Mouse (Mus musculus): ENCODE measurements at regions not wholly inside any gene's neighbourhood (a gene's known extent, or its start where the extent isn't known, plus 50 kb on each side); places are given as distances from the start of the nearest gene placed in this dataset.

DNA sequence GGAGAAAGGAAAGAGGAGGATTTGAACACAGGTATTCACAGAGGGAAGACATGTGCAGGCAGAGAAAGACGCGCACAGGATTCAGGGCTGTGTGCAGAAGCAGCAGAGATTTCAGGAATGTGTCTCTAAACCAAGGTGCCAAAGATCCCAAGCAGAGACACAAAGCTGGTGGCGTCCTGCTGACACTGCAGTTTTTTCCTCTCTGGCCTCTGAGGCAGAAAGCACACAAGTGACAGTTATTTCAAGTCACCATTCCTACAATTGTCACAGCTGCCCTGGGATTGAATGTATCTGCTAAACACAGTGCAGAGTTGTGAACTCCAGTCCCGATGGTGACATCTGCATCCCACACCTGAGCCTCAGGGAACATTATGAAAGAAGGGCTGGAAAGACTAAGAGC is 107.1 kb upstream of the Slc22a12 start:
- Histone ChIP-seq H3K27ac (ENCODE audit: low read length) (no peak overlapping the region), H3K9me3 (ENCODE audit: control insufficient read depth, low read length) (no peaks in the 10 kb centered on the region; the same call in 1 of the 2 replicates), H3K9ac (ENCODE audit: low read length) (no peak overlapping the region), H3K4me3 (ENCODE audit: low read length) (no peak overlapping the region), H3K27me3 (ENCODE audit: control insufficient read depth, insufficient read depth, low read depth, low read length) (no peaks in the 10 kb centered on the region), H3K4me1 (replicated peaks; ENCODE audit: control insufficient read depth, insufficient read depth, low read length) (no peaks in the 10 kb centered on the region), H3K4me2 (ENCODE audit: low read depth, low read length) (no peak overlapping the region), H3K36me3 (ENCODE audit: control insufficient read depth, insufficient read depth, low read length) (no peaks in the 10 kb centered on the region)
- ATAC-seq (ENCODE audit: low read depth) = no peak
- WGBS = 65% methylated on average over 4 of the region's 4 CpGs

DNA sequence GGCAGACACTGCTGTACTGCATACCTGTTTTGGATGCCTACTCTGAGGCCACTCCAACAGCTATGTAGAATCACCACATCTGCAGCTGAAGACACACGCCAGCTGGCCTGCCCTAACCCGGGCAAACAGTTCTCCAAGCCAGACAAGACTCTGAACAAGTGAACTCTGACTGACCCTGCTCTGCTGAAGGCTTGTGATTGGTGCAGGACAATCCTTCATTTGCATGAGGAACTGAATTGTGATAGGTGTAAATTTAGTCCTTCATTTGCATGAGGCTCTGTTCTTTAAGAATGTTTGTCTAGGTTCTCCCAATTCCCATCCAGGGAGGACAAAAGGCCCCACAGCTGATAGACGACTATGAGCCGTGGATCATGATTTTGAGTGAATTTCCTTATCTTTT is 104.9 kb upstream of the Slc22a12 start:
- Histone ChIP-seq H3K4me3 (ENCODE audit: low read length) (no peak overlapping the region), H3K27me3 (ENCODE audit: control insufficient read depth, insufficient read depth, low read depth, low read length) (no peaks in the 10 kb centered on the region), H3K27ac (ENCODE audit: low read length) (no peak overlapping the region), H3K9me3 (ENCODE audit: control insufficient read depth, low read length) (no peaks in the 10 kb centered on the region; the same call in 1 of the 2 replicates), H3K36me3 (ENCODE audit: control insufficient read depth, insufficient read depth, low read length) (no peaks in the 10 kb centered on the region), H3K4me1 (replicated peaks; ENCODE audit: control insufficient read depth, insufficient read depth, low read length) (no peaks in the 10 kb centered on the region), H3K9ac (ENCODE audit: low read length) (no peak overlapping the region), H3K4me2 (ENCODE audit: low read depth, low read length) (no peak overlapping the region)
- 70% methylated on average over 4 of the region's 4 CpGs for WGBS
- no peak for ATAC-seq (ENCODE audit: low read depth)

DNA sequence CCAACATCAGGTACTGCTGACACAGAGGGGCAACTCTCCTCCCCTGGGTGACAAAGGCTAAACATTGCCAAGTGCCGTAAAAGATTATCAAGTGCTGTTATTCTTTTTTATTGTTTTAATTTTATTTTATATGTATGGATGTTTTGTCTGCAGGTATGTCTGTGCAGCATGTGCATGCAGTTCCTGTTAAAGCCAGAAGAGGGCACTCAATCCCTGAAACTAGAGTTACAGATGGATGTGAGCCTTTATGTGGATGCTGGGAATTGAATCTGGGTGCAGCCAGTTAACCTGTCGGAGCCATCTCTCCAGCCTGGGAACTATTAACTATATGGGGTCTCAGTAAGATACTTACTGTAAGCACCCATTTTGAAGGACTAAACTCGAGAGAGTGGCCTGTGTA is 104.4 kb upstream of the Slc22a12 start:
- no peak overlapping the region for H3K27ac ChIP-seq (ENCODE audit: low read length)
- H3K4me3 ChIP-seq (ENCODE audit: low read length) = no peak overlapping the region
- H3K27me3 ChIP-seq (ENCODE audit: control insufficient read depth, insufficient read depth, low read depth, low read length) = no peaks in the 10 kb centered on the region
- no peak overlapping the region for H3K9ac ChIP-seq (ENCODE audit: low read length)
- 84% methylated on average over 3 of the region's 3 CpGs for WGBS
- ATAC-seq (ENCODE audit: low read depth) = no peak
- no peaks in the 10 kb centered on the region for H3K4me1 ChIP-seq (replicated peaks; ENCODE audit: control insufficient read depth, insufficient read depth, low read length)
- H3K4me2 ChIP-seq (ENCODE audit: low read depth, low read length) = no peak overlapping the region
- no peaks in the 10 kb centered on the region for H3K36me3 ChIP-seq (ENCODE audit: control insufficient read depth, insufficient read depth, low read length)
- H3K9me3 ChIP-seq (ENCODE audit: control insufficient read depth, low read length) = no peaks in the 10 kb centered on the region; the same call in 1 of the 2 replicates

DNA sequence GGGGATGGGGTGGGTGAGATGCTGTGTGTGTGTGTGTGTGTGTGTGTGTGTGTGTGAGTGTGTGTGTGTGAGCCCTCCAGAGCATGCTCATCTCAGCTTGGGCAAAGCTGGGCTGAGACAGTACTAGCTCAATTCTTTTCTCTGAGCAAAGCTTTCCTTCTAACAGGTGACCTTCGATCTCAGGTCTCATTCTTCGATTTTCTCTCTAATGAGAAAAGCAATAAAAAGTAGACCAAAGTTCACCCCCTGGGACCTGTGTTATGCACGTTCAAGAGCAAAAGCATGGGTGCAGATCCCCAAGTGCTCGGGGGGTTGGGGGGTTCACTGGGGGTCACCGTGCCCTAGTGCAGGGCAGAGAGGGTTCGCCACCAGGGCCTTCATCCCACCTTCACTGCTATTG is 103.1 kb upstream of the Slc22a12 start:
- no peak for ATAC-seq (ENCODE audit: low read depth)

DNA sequence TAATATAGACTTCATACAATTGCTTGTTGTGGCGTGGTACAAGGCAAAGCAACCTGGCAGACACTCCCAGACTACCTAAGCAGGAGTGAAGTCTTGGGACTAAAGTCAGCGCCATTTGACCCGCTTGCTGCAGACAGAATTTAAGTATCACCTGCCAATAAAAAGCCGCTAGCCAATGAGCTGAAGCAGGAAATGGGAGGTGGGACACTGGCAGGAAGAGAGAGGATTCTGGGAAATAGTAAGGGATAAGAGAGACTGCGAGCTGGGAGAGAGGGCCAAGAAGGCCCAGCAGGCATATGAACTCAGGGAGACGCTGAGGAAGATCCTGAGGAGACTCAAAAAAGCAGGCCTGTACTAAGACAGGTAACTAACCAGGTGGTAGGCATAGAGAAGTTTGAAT is 102.0 kb upstream of the Slc22a12 start:
- H3K4me1 ChIP-seq (replicated peaks; ENCODE audit: control insufficient read depth, insufficient read depth, low read length) = no peaks in the 10 kb centered on the region

More for the DNA sequence above, 103.1 kb upstream of the Slc22a12 start:
- H3K9me3 ChIP-seq (ENCODE audit: control insufficient read depth, low read length) = no peaks in the 10 kb centered on the region; the same call in 1 of the 2 replicates
- no peaks in the 10 kb centered on the region for H3K27me3 ChIP-seq (ENCODE audit: control insufficient read depth, insufficient read depth, low read depth, low read length)
- H3K27ac ChIP-seq (ENCODE audit: low read length) = no peak overlapping the region
- no peak overlapping the region for H3K9ac ChIP-seq (ENCODE audit: low read length)
- H3K4me3 ChIP-seq (ENCODE audit: low read length) = no peak overlapping the region
- no peaks in the 10 kb centered on the region for H3K36me3 ChIP-seq (ENCODE audit: control insufficient read depth, insufficient read depth, low read length)
- no peak overlapping the region for H3K4me2 ChIP-seq (ENCODE audit: low read depth, low read length)
- WGBS = 82% methylated on average over 6 of the region's 6 CpGs
- no peaks in the 10 kb centered on the region for H3K4me1 ChIP-seq (replicated peaks; ENCODE audit: control insufficient read depth, insufficient read depth, low read length)

DNA sequence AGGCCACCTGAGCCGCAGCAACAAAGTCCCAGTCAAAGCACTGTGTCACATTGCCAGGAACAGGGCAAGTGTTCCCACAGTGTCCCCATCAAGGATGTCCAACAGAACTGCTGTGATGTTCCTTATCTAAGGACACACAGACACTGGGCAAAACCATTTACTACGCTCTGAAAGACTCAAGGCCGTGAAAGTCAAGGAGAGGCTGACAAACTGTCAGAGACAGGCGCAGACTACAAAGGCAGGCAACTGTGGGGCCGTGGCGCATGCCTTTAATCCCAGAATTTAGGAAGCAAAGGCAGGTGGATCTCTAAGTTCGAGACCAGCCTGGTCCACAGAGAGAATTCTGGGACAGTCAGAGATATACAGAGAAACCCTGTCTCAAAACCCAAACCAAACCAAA is 96.8 kb upstream of the Slc22a12 start:
- Histone ChIP-seq H3K27ac (ENCODE audit: low read length) (no peak overlapping the region), H3K27me3 (ENCODE audit: control insufficient read depth, insufficient read depth, low read depth, low read length) (no peaks in the 10 kb centered on the region), H3K4me1 (replicated peaks; ENCODE audit: control insufficient read depth, insufficient read depth, low read length) (no peaks in the 10 kb centered on the region), H3K4me2 (ENCODE audit: low read depth, low read length) (no peak overlapping the region), H3K36me3 (ENCODE audit: control insufficient read depth, insufficient read depth, low read length) (no peaks in the 10 kb centered on the region), H3K9me3 (ENCODE audit: control insufficient read depth, low read length) (no peaks in the 10 kb centered on the region), H3K4me3 (ENCODE audit: low read length) (no peak overlapping the region), H3K9ac (ENCODE audit: low read length) (no peak overlapping the region)
- whole genome bisulfite sequencing = 70% methylated on average over 7 of the region's 7 CpGs
- no peak for ATAC-seq (ENCODE audit: low read depth)

More for the DNA sequence above, 102.0 kb upstream of the Slc22a12 start:
- no peak overlapping the region for H3K9ac ChIP-seq (ENCODE audit: low read length)
- H3K4me3 ChIP-seq (ENCODE audit: low read length) = no peak overlapping the region
- H3K27ac ChIP-seq (ENCODE audit: low read length) = no peak overlapping the region
- no peak overlapping the region for H3K4me2 ChIP-seq (ENCODE audit: low read depth, low read length)
- 78% methylated on average over 6 of the region's 6 CpGs for WGBS
- no peaks in the 10 kb centered on the region for H3K27me3 ChIP-seq (ENCODE audit: control insufficient read depth, insufficient read depth, low read depth, low read length)
- no peaks in the 10 kb centered on the region; the same call in 1 of the 2 replicates for H3K9me3 ChIP-seq (ENCODE audit: control insufficient read depth, low read length)
- ATAC-seq (ENCODE audit: low read depth) = no peak
- H3K36me3 ChIP-seq (ENCODE audit: control insufficient read depth, insufficient read depth, low read length) = no peaks in the 10 kb centered on the region

DNA sequence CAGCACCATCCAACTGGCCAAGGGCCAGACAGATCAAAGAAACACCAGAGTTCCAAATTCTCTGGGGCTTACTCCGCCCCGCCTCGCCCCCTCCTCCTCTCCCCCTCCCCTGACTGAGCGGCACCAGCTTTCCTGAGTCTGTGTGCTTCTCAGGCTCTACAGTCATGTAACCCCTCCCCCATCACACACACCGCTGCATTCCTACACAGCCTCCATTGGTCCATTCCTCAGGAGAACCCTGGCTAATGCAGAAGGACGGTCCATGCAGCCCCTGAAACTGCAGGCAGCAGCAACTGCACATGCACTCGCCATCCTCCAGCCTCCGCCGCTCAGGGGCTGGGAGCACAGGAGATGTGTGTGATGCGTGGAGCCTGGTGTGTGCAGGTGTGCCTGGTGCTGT is 90.6 kb upstream of the Slc22a12 start:
- Histone ChIP-seq H3K4me1 (replicated peaks; ENCODE audit: control insufficient read depth, insufficient read depth, low read length) (no peaks in the 10 kb centered on the region), H3K27me3 (ENCODE audit: control insufficient read depth, insufficient read depth, low read depth, low read length) (no peaks in the 10 kb centered on the region), H3K36me3 (ENCODE audit: control insufficient read depth, insufficient read depth, low read length) (no peaks in the 10 kb centered on the region), H3K4me2 (ENCODE audit: low read depth, low read length) (no peak overlapping the region), H3K9ac (ENCODE audit: low read length) (no peak overlapping the region), H3K4me3 (ENCODE audit: low read length) (no peak overlapping the region), H3K9me3 (ENCODE audit: control insufficient read depth, low read length) (no peaks in the 10 kb centered on the region), H3K27ac (ENCODE audit: low read length) (no peak overlapping the region)
- 30% methylated on average over 10 of the region's 10 CpGs for WGBS
- no peak for ATAC-seq (ENCODE audit: low read depth)

DNA sequence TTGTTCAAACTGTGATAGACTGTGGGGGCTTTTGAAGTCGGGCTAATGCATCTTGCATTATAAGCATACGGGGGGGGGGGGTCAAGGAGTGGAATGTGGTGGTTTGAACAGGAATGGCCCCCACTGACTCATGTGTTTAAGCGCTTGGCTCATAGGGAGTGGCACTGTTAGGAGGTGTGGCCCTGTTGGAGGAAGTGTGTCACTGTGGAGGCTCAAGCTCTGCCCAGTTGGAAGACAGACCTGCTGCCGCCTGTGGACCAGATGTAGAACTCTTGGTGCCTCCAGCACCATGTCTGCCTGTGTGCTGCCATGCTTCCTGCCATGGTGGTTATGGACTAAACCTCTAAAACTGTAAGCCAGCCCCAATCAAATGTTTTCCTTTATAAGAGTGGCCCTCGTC is 89.0 kb upstream of the Slc22a12 start:
- ATAC-seq (ENCODE audit: low read depth) = no peak
- H3K27me3 ChIP-seq (ENCODE audit: control insufficient read depth, insufficient read depth, low read depth, low read length) = no peaks in the 10 kb centered on the region
- 70% methylated on average over 5 of the region's 5 CpGs for WGBS
- no peaks in the 10 kb centered on the region for H3K9me3 ChIP-seq (ENCODE audit: control insufficient read depth, low read length)
- H3K36me3 ChIP-seq (ENCODE audit: control insufficient read depth, insufficient read depth, low read length) = no peaks in the 10 kb centered on the region
- H3K4me1 ChIP-seq (replicated peaks; ENCODE audit: control insufficient read depth, insufficient read depth, low read length) = no peaks in the 10 kb centered on the region
- H3K9ac ChIP-seq (ENCODE audit: low read length) = no peak overlapping the region
- no peak overlapping the region for H3K27ac ChIP-seq (ENCODE audit: low read length)
- H3K4me2 ChIP-seq (ENCODE audit: low read depth, low read length) = no peak overlapping the region
- H3K4me3 ChIP-seq (ENCODE audit: low read length) = no peak overlapping the region

DNA sequence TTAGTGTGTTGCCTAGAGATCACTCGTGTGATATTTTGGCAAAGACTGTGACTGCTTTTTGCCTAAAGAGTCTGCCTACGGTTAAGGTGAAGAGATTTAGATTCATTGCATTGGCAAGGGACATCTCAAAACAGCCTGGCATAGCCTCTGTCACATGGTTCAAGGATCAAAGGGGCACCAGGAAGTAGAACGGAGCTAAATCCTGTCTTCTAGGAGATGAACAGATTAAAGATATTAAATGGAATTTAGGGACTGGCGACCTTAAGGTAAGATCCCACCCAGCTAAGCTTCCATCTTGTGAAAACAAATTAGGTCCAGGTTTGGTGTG is 87.7 kb upstream of the Slc22a12 start:
- no peak overlapping the region for H3K4me3 ChIP-seq (ENCODE audit: low read length)
- ATAC-seq (ENCODE audit: low read depth) = no peak
- no peak overlapping the region for H3K4me2 ChIP-seq (ENCODE audit: low read depth, low read length)
- no peaks in the 10 kb centered on the region for H3K27me3 ChIP-seq (ENCODE audit: control insufficient read depth, insufficient read depth, low read depth, low read length)
- WGBS = 63% methylated on average over 4 of the region's 4 CpGs
- no peak overlapping the region for H3K27ac ChIP-seq (ENCODE audit: low read length)
- no peak overlapping the region for H3K9ac ChIP-seq (ENCODE audit: low read length)
- H3K4me1 ChIP-seq (replicated peaks; ENCODE audit: control insufficient read depth, insufficient read depth, low read length) = no peaks in the 10 kb centered on the region
- no peaks in the 10 kb centered on the region for H3K36me3 ChIP-seq (ENCODE audit: control insufficient read depth, insufficient read depth, low read length)
- H3K9me3 ChIP-seq (ENCODE audit: control insufficient read depth, low read length) = no peaks in the 10 kb centered on the region

DNA sequence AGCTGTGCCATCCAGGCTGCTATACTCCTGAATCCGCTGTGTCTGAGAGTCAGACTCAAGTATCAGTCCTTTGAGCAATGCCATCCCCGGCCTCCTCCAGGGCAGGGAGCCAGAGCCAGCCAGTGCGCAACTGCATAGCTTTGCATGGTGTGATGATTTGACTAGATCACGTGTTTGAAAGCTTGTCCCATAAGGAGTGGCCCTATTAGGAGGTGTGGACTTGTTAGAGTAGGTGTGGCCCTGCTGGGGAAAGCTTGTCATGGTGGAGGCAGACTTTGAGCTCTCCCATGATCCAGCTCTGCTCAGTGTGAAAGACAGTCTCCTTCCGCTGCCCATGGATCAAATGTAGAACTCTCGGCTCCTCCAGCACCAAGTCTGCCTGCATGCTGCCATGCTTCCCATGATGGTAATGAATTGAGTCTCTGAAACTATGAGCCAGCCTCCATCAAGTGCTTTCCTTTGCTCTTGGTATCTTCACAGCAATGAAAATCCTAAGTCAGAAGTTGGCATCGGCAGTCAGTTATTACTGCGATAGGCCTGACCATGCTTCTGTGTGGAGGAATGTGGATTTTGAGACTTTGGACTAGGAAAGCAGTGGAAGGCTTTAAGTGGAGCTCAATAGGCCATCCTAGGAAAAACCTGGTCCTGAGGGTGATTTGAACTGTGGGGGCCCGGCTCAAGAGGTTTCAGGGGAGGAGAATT is 87.2 kb upstream of the Slc22a12 start:
- 79% methylated on average over 9 of the region's 9 CpGs for WGBS
- Histone ChIP-seq H3K9me3 (ENCODE audit: control insufficient read depth, low read length) (no peaks in the 10 kb centered on the region), H3K36me3 (ENCODE audit: control insufficient read depth, insufficient read depth, low read length) (no peaks in the 10 kb centered on the region), H3K27me3 (ENCODE audit: control insufficient read depth, insufficient read depth, low read depth, low read length) (no peaks in the 10 kb centered on the region), H3K4me1 (replicated peaks; ENCODE audit: control insufficient read depth, insufficient read depth, low read length) (no peaks in the 10 kb centered on the region), H3K27ac (ENCODE audit: low read length) (no peak overlapping the region), H3K4me2 (ENCODE audit: low read depth, low read length) (no peak overlapping the region), H3K4me3 (ENCODE audit: low read length) (no peak overlapping the region), H3K9ac (ENCODE audit: low read length) (no peak overlapping the region)
- no peak for ATAC-seq (ENCODE audit: low read depth)
